Mouse (Mus musculus) T-helper 17 cell (primary cell): ENCODE results near the gene Abcc6.

Experiments used
- in situ Hi-C, 2 experiments: fragments of 300-600 bp; cut with MboI, MseI; formaldehyde crosslinking; loops; 1 replicate in 1 of 2; 2 replicates in 1 of 2; pipeline ENCODE4 v1.15.1; 2025; ENCODE audit warnings: high pct_unique_total_duplicates in 2 of 2

The Abcc6 gene

DNA sequence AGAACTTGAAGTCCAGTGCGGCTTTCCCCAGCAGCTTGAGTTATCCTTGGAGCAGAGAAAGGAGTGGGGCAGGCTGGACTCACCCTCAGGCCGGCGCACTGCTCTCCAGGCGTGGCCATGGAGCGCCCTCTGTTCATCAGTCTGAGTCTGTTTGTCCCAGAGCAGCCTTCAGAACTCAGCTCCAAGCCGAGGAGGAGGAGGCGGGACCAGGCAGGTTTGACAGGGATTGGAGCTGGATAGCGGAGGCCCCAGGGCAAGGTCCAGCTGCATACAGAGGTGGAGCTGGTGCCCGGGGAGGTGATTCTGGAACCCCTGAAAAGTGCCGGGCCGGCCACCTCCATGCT lies at the start of gene Abcc6:
Abcc6 (minus strand) TSS at position 158 of the 344 bp plus-strand sequence.
- in situ Hi-C loops: loop anchor here in 1 of 2 experiments (5.0 to 10.0 kb wide), 2 partner anchors 298 to 685 kb away; partner anchors contain the start of genes Saa3 and Saal1

DNA sequence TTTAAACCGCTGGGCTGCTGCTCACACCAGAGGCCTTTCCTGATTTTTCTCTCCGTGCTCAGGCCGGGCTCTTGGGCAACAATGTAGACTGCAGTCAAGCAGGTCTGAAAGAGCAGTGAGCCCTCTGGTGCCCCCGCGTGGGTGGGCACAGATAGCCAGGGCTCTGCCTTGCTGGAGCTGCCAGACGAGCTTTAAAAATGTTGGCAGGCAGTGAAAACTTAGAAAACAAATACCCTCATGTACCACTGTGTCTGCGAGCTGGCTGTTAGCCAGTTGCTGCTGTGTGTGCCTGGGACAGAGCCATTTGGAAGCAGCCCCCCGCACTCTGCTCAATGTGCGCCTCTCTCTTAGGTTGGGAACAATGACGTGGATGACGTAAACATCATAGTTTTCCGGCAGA lies 47.6 kb upstream of the Abcc6 start:
- in situ Hi-C loops: no loop called here

DNA sequence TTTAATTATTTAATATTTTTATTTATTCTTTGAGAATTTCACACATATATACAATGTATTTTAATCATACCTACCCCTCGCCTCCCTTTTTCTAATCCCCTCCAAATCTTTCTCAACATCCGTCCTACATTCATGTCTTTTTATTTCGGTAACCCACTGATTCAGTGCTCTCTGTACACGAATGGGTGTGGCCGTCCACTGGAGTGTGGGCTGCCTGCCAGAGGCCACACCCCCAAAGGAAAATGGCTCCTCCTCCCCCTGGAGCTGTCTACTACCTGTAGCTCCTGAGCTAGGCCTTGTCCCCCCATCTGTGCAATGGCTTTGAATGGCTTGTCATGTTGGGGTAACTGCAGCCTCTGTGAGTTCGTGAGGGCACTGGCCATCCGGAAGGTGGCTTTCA lies 46.7 kb upstream of the Abcc6 start:
- in situ Hi-C loops: no loop called here

DNA sequence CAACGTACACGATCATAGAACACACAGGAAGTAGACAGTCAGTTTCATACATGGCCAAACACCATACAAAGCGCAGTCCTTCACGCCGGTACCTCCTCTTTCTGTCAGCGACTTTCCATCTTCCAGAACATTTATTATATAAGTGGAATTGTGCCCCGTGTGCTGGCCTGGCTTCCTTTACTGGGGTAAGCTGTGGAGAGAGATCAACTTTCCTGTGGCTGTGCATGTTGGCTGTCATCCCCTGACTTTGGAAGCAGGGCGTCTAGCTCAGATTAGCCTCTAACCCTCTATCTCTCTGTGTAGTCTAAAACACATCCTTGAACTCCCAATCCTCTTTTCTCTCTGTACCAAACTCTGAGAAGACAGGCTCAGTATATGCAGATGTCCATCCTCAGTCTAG lies 38.7 kb upstream of the Abcc6 start:
- in situ Hi-C loops: no loop called here

DNA sequence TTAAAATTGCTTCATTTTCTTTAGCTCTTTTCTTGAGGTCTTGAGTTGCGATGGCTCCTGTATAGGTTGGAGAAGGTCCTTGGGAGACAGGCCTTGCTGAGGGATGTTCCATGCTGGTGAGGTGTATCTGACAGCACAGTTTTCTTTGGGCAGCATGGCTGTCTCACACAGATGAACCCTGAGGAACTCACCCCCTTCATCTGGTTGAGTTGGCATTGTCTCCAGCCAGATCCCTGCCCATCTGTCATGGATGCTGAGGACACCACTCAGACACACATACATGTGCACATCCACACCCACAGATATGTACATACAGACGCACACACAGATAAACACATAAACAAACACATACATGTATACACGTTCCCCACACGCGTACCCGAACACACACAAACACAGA lies 33.2 kb upstream of the Abcc6 start:
- in situ Hi-C loops: no loop called here

DNA sequence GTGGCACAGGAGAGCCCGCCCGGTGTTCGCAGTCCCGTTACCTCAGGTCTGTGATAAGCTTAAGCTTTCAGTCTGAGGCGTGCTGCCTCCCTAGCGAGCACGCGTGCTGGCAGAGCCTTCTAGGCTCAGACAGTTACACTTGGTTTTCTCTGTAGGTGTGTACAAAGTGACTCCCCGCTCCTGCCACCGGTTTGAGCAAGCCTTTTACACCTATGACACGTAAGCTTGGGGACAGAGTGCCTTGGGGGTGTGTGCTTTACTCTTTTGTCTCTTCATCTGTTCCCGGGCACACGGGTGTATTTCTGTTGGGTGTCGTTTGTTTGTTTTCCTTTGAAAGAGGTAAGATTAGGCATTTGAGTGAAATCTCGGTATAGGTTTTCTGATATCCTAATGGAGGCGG lies 31.5 kb upstream of the Abcc6 start:
- in situ Hi-C loops: no loop called here

DNA sequence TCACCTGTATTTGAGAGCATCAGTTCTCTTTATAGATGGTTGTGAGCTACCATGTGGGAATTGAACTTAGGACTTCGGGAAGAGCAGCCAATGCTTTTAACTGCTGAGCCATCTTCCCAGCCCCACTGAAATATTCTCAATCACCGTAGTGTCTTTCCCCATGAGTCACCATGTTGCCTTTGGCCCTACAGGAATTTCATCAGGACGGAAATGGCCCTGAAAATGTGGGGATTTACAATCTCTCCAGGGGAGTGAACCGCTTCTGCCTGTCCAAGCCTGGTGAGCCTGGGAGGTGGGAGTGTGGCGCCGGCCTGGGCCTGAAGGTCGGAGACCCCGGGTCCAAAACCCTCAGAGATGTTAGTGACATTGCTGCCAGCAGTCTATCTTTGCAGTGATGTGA lies 30.6 kb upstream of the Abcc6 start:
- in situ Hi-C loops: no loop called here

DNA sequence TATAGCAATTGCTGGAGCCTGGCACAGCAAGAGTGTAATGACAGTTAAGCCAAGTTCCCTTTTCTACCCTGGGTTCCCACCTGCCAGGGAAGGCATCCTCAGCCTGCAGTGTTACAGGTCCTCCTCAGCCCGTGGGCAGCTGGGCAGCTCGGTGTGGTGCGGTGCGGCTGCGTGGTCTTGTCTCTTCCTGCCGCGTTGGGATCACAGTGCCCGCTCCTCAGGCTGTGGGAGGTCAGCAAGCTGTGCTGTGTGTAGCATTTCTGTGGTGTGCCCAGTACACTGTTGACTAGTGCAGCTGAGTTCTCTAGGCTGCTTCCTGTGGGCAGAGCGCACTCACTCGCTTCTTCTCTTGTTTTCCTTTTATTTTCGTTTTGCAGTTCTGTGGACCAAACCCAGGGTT lies 28.8 kb upstream of the Abcc6 start:
- in situ Hi-C loops: no loop called here

DNA sequence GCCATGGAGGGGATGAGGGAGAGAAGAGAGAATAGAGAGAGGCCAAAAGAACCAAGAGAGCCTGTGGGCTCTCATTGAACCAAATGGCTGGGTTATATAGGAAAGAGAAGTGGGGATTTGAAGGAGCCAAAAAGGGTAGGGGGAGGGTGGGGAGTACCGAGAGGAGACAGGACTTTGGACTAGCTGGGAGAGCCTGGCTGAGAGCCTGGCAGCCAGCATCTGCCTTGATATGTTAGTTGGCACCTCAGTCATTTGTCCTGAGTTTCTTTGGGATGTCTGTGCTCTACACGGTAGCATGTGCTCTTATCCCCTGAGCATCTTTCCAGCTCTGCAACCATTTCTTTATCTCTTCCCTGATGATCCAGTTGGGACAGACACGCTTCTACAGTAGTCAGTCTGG lies 23.5 kb upstream of the Abcc6 start:
- in situ Hi-C loops: no loop called here

DNA sequence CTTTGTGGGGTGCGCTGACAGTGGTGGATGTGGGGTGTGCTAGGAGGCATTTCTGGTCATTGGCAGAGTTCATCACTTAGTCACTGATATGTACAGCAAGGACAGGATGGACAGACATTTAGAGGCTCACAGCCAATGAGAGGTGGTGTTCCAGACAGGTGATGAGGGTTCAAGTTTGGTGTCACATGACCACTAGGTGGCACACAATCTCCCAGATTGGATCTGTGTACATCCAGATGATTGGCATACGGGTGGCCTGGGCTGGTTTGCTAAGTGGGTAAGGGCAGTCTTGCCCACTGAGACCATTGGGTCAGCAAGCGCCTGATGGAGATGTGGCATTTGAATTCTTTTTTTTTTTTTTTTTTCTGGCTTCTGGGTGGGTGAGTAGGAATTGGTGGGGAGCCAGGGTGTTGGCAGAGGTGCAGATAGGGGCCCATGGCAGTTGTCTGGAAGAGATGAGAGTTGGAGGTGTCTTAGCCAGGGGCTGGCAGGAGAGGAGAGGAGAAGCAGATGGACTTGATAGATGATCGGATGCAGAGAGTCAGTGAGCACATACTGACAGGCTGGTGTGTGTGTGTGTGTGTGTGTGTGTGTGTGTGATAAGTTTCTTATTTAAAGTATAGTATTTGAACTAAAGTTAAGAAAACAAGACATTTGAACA lies 22.2 kb upstream of the Abcc6 start:
- in situ Hi-C loops: no loop called here

DNA sequence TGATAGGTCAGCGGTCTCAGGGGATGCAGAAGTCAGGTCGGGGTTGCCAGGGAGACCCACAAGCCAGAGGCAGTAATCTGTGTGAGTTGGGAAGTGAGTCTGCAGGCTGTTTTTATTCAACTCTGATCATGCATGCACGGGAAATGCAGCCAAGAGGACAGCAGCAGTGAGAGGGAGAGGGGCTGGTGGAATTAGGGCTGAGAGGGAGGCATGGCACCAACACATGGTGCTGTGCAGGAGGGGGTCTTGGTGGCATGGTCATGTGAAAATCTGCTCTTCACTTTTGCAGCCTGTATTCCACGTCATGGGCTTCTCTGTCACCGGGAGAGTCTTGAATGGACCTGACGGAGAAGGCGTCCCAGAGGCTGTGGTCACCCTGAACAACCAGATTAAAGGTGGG lies 19.9 kb upstream of the Abcc6 start:
- in situ Hi-C loops: no loop called here

DNA sequence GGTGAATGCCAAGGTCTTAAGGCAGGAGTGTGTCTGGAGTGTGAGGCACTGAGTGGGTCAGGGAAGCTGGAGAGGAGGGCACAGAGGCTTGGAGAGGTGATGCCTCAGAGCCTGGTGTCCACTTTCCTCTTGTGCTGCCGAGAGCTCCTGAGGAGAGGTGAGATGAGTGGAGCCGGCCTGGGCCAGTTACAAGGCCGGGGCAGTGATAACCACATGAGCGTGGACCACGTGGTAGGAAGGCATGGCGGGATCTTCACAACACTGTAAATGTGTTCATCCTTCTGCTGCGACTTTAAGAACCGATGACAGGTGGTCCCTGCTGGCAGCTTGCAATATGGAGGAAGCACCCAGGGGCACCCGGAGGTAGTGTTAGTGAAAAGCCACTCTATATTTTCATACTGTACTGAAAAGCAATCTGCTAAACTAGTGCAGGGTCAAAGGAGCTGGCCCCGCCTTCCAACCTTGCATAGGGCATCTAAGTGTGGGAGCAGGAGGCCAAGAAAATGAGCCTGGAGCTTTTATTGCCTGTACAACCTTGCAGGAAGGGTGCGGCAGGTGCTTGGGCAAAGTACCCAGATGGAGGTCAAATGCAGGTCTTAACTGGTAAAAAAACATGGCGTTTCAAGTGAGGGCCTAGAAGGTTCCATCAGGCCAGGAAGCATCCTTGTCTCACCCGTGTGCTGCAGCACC lies 17.9 kb upstream of the Abcc6 start:
- in situ Hi-C loops: no loop called here

DNA sequence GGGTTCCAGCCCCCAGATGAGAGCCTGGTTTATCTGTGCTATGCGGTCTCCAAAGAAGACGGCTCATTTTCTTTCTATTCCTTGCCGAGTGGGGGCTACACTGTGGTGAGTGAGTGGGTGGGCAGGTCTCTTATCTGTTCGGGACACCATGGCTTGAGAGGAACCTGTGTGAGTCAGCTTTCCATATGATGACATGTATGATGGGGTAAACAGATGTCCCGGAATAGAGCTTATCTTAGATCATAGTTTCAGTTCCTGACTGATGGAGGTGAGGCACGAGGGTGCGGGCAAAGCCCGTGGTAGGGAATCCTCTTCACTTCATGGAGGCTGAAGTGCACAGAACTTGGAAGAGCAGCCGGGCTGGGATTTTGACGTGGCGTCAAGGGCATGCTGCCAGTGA lies 15.8 kb upstream of the Abcc6 start:
- in situ Hi-C loops: no loop called here

DNA sequence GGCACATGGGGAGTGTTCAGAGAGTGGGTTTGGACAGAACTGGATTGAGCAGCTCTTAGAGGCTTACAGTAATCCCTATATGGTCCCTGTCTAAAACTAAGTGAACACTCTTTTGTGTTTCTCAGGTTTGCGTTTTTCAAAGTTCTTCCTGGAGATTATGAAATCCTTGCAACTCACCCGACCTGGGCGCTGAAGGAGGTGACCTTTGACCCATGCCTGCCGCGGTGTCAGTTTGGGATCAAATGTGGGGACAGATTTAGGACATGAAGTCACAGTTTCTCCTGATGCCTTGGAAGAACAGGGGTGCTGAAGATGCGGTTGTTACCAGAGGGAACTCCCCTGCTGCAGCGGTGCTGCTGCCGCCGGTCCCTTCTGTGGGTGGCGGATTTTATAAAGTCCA lies 14.0 kb upstream of the Abcc6 start:
- in situ Hi-C loops: no loop called here

DNA sequence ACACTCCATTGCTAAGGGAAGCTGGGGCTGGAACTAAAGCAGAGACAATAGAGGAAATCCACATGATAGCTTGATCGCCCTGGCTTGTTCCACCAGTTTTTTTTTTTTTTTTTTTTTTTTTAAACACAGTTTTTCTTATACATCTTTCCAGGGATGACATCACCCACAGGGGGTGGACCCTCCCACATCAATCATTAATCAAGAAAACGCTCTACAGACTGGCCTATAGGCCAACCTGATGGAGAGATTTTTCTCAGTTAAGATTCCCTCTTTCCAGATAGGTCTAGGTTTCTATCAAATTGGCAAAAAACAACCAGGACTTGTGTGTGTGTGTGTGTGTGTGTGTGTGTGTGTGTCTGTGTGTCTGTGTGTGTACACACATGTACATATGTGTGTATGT lies 9.8 kb upstream of the Abcc6 start:
- in situ Hi-C loops: loop anchor here in 1 of 2 experiments (10.0 kb wide), 1 partner anchor 675 kb away; the partner anchor contains the start of genes Saa3 and Saal1

DNA sequence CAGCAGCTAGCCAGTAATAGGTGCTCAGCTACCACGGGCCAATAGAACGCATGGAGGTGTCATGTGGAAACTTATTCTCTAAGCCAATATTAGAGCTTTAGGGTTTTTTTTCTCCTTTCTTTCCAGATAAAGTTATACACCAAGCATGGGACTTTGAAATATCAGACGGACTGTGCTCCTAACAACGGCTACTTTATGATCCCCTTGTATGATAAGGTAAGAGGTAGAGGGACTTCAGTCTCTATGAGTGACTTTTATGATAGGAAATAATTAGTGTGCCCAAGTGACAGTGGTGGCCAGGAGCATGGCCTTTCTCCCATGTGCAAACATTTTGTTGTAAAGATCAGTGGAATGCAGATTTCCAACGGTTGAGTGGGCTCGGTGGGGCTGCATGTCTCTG lies 7.3 kb upstream of the Abcc6 start:
- in situ Hi-C loops: loop anchor here in 1 of 2 experiments (10.0 kb wide), 1 partner anchor 677 kb away; the partner anchor contains the start of genes Saa3 and Saal1

DNA sequence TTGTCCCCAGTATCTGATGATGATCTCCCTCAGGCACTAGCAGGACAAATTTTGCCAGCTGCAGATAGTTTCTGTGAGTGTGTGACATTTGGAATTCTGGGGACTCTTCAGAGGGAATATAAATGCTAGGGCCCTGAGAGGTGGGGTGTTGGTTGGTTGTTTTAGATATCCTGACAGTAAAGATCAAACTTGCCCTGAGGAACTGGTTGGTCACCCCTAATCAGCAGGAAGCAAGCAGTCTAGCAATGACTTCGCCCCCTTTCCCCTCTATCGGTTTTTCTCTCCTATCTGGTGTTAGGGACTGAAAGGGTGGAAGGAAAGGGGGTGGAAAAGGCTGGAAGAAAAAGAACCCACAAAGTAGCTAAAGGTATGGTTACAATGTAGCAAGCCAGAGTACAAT lies 5.4 kb upstream of the Abcc6 start:
- in situ Hi-C loops: loop anchor here in 1 of 2 experiments (10.0 kb wide), 1 partner anchor 679 kb away; the partner anchor contains the start of genes Saa3 and Saal1

DNA sequence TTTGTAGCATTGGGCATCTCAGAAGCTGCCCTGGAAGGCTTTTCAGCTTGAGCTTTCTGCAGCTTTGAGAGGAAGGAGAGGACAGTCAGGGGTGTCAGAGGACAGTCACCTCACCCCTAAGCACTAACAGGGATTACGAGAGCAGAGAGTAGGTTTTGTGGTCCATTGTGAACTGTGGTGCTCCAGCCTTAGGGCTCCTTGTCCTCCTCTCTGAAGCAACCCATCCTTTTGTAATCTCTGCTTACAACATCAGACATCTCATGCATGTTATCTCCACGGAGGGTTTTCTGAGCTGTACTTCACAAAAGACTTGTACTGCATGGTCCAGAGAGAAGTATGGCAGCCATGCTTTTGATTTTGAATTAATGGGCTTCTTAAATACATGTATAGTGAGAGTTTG lies 4.9 kb upstream of the Abcc6 start:
- in situ Hi-C loops: loop anchor here in 1 of 2 experiments (5.0 to 10.0 kb wide), 2 partner anchors 303 to 680 kb away; partner anchors contain the start of genes Saa3 and Saal1

DNA sequence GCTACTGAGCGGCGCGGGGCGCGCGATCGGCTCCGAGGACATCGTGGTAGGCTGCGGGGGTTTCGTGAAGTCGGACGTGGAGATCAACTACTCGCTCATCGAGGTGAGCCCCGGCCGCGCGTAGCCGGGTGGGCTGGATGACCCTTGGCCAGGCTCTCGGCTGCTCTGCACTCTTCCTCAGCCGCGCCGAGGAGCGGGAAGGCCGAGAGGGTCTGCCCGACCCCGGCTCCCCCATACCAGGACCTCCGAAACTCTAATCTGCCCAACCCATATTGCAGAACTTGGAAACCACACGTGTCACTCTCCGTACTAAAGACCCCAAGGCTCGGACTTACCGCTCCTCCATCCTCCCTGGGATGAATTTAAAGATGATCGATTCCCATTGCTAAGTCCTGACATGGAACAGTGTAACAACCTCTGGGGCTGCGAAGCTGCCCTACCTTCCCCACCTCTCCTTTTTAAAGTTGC lies 3.8 kb upstream of the Abcc6 start:
- in situ Hi-C loops: loop anchor here in 1 of 2 experiments (5.0 to 10.0 kb wide), 2 partner anchors 302 to 681 kb away; partner anchors contain the start of genes Saa3 and Saal1

DNA sequence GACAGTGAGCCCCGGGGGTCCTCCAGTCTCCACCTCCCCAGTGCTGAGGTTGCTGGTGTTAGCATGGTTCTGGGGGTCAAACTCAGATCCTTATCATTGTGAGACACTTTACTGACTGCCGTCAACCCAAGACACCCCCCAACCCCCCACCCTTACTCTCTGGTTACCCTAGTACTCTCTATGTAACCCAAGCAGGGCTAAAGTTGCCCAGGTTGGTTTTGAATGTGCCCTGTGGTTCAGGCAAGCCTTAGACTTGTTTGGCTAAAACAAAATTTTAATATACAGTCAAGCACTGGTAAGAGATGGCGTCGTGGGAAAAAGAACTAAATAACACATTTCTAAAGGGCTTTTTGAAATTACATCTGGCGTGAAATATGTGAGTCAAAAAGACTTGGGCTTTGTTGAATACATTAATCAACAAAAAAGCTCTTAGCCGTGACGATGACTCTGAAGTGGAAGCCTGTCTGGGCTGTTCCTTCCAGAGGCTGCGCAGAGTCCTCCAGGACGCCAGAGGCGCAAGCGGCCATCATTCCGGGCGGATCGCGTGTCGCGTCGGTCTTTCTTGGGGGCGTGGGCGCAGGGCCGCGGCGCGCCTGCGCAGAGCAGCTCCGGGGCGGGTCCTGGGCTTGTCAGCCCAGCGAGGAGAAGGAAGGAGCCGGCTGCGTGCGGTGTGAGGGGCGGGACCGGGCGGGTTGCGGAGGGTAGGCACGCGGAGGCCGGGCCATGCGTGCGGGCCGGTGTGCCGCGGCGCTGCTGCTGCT lies 3.2 kb upstream of the Abcc6 start, which contains the start of gene Nomo1:
Nomo1 (plus strand) TSS at position 590 of the 761 bp plus-strand sequence.
- in situ Hi-C loops: loop anchor here in 1 of 2 experiments (5.0 to 10.0 kb wide), 2 partner anchors 301 to 682 kb away; partner anchors contain the start of genes Saa3 and Saal1

DNA sequence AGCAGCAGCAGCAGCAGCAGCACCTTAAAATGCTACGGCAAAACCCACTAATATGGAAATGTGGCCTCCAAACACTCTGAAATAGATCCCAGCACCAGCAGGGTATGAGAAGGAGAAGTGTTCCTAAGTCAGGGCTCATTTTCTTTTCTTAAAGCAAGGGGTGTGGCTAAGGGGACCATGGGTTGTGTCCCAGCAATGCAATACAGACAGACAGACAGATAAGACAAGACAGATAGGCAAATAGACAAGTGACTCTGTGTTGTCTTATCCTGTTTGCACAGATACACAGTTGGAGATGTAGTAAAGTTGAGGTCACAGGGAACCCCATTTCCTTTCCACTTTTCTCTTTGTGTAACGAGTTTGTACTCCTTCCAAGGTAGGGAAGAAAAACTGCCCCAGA lies 973 bp upstream of the Abcc6 start:
- in situ Hi-C loops: loop anchor here in 1 of 2 experiments (5.0 to 10.0 kb wide), 2 partner anchors 299 to 684 kb away; partner anchors contain the start of genes Saa3 and Saal1
